Mouse (Mus musculus): ENCODE measurements around the gene Zfp617.
"Not testable (repeated sequence)": the region's sequence is repeated elsewhere in the genome, so short reads cannot be mapped to it uniquely, and the experiment has no call there.

The Zfp617 gene

GRCm38 (mm10) chr8:71952961-71953700, 44.7 kb downstream of the Zfp617 start:
- not testable (repeated sequence) for DNase-seq

DNA sequence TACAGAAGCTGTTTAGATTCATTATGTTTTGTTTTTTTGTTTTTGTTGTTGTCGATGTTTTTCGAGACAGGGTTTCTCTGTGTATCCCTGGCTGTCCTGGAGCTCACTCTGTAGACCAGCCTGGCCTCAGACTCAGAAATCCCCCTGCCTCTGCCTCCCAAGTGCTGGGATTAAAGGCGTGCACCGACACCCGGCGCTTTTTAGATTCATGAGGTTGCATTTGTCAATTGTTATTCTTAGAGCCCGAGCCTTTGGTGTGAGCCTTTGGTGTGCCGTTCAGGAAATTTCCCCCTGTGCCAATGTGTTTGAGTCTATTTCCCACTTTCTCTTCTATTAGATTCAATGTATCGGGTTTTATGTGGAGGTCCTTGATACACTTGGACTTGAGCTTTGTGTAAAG, 46.2 kb downstream of the Zfp617 start:
- DNase-seq, result no peak

DNA sequence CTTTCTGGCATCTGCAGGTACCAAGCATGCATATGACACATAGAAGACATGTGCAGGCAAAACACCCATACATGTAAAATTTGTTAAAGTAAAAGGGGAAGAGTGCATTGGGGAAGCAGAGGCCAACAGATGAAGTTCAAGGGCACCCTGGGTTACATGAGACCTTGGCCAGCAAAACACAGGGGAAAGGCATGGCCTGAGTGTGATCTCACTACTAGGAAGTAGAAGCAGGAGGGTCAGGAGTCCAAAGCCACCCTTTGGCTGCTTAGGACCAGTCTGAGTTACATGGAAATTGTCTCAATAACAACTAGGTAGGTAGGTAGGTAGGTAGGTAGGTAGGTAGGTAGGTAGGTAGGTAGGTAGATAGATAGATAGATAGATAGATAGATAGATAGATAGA, 52.0 kb downstream of the Zfp617 start:
- no peak for DNase-seq

DNA sequence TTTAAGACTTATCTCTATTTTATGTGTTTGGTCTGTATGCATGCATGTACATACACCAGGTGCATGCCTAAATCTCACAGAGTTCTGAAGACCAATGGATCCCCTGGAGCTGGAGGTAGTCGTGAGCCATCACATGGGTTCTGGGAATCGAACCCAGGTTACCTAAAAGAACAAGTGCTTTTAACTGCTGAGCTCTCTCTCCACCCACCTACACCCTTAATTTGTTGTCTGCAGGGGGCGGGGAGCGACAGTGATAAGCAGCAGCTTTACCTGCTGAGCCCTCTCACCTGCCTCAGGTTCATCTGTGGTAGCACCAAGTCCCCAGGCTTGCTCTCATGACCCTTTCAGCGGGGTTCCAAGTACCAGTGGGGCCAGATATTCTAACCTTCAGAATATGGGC, 53.4 kb downstream of the Zfp617 start:
- DNase-seq, result no peak

GRCm38 (mm10) chr8:71964051-71964450, 55.6 kb downstream of the Zfp617 start:
- no peak for DNase-seq

DNA sequence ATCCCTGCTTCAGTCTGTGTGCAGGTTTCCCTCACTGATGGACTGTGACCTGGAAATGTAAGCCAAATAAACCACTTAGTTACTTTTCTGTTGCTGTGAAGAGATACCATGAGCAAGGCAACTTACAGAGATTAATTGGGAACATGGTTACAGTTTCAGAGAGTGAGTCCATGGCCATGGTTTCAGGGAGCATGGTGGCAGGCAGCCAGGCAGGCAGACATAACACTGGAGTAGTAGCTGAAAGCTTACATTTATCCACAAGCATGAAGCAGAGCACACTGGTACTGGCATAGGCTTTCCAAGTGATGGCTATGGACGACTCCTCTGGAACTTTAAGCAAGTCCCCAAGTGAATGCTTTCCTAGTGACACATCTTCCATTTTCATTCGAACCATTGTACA, 56.7 kb downstream of the Zfp617 start:
- DNase-seq, result no peak

DNA sequence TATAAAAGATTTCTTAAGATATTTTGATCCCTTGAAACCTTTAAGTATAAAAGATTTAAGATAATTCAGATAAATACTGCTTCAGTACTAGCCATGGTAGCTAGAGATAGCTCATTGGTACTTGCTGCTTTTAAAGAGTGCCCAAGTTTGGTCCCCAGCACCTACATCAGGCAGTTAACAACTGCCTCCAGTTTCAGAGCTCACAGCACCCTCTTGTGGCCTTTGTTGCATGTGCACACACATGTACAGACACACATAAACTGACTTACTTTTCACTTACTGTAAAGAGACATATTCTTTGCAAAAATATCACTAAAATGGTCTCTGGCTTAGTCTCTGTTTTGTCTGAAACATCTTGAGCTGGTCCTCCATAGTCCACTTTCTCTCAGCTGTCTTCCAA, 58.0 kb downstream of the Zfp617 start:
- DNase-seq, result no peak

DNA sequence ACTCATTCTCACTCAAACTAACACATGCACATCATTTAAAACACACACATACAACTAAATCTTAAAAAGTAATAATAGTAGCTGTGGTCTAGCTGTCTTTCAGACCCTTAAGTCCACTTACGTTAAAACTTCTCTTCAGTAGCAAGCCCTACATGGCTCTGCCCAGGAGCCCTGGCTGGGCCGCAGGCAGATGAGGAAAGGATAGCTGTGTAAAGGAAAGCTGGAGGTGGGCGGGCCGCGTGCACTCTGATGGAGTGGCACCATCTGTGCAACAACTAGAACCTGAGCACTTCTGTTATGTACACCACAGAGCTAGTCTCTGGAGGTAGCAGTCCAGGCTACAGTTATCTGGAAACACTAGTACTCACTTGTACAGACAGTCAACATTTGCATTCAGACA, 58.8 kb downstream of the Zfp617 start:
- no peak for DNase-seq

DNA sequence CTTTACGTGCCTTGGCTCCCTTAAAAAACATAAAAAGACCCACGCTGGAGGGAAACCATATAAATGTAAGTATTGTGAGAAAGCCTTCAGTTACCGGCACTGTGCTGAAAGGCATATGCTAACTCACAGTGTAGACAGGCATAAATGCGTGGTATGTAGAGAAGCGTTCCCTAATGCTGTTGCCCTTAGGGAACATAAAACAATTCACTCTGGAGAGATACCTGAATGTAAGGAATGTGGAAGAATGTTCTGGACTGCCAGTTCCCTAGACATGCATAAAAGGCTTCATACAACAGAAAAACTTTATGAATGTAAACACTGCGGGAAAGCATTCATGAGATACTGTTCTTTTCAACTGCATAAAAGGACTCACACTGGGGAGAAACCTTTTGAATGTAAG, 59.7 kb downstream of the Zfp617 start:
- DNase-seq, result no peak

DNA sequence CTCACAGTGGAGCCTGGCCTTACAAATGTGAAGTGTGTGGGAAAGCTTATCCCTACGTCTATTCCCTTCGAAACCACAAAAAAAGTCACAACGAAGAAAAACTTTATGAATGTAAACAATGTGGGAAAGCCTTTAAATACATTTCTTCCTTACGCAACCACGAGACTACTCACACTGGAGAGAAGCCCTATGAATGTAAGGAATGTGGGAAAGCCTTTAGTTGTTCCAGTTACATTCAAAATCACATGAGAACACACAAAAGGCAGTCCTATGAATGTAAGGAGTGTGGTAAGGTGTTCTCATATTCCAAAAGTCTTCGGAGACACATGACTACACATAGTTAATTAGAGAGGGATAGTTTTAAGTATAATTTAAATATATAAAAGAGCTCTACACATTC, 60.2 kb downstream of the Zfp617 start:
- no peak for DNase-seq

GRCm38 (mm10) chr8:71971945-71972344, 63.5 kb downstream of the Zfp617 start:
- DNase-seq, result peak in 1 of 2 experiments; percentile 41

DNA sequence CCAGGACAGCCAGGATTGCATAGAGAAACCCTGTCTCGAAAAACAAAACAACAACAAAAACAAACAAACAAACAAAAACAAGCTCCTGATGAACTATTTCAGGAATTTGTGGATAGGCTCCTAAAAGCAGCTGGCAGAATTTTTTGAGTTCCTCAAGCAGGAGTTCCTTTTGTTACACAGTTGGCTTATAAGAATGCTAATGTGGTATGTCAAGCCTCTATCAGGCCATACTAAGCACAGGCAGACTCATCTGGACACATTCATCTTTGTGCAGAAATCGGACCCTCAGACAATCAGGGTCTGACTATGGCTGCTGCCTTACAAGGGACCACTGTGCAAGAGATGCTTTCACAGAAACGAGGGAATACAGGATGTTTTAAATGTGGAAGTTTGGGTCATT, 65.8 kb downstream of the Zfp617 start:
- DNase-seq, result no peak

DNA sequence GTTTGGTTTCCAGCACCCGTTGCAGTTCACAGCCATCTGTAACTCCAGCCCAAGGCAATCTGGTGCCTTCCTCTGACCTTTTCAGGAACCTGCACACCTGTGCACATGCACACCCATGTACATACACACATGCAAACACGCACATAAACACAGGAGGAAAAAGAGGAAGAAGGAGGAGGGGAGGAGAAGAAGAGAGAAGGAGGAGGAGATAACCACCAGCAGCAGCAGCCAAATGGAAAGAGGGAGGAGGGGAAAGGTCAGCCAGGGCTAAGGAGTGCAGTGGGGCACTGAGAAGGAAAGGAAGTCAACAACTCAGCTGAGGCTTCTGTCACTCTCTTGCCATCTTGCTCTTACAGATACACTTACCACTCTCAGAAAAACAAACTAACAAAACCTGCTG, 72.6 kb downstream of the Zfp617 start:
- DNase-seq, result no peak

DNA sequence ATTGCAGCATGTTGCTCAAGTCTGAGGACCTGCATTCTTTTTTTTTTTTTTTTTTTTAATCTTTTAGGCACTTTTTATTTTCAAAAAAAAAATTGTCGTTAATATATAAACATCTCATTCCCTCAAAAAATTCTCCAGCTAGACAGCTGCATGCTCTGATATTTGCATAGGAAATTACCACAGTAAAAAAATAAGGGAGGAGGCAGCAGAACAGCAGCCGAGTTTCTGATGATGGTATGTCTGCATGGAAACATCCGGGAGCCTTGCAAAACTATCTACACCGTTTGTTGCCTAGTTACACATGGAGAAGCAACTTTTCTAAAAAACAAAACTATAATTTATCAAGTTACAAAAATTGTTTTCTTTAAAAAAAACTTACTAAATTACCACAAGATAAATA, 73.0 kb downstream of the Zfp617 start:
- no peak for DNase-seq

Data from cerebellum, postnatal 36 days (tissue).